In the genomic region with DNA sequence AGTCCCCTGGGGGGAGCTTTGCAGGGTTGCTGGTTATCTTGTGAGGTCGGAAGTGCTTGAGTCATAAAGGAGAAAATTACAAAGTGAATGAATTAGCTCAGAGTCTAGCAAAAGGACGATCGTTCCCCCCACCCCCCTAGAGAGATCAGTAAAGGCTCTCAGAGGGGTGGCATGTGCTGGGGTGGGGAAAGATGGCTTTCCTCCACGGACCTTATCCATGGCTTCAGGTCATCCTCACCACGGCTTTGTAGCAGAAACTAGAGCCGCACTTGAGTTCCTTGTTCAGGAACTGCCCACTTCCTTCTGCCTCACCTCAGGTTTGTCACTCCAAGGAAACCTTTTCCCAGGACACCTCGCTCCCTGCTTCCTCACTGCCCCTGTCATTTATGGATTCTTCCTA, we compare ENCODE assay signal across 8 mouse cellular contexts. TPM values are rescaled to one million over a fixed set of nuclear protein-coding genes. Genes with fewer than 3 reads are reported as not detected.
DNase-seq lines count a peak whose midpoint lies in the region; ATAC-seq lines count a peak whose summit lies in the region.

Gene Spcs2 (minus strand): TSS at position 101 of the 400 bp plus-strand sequence.

- no peak for DNase-seq in neural tube, embryonic 11.5 days (ENCODE audit: low spot score)
- DNase-seq in neural tube, embryonic 10.5 days (ENCODE audit: extremely low spot score, low spot score), result no peak
- no peak for DNase-seq in heart, postnatal 10 days
- DNase-seq in limb, embryonic 11.5 days (ENCODE audit: low spot score), result no peak
- DNase-seq in thymus, adult 18-20 months, result no peak
- DNase-seq in cerebellum, postnatal 36 days, result no peak

- intact Hi-C loops in heart, postnatal 10 days (cut with DNase I), result loop anchor here (5.0 kb wide), 1 partner anchor 36 kb away; the partner anchor contains the start of gene Neu3

- no peak for ATAC-seq in neural tube, embryonic 11.5 days (ENCODE audit: insufficient read depth, low FRiP score, low TSS enrichment)
- no peak for ATAC-seq in embryonic facial prominence, embryonic 15.5 days (ENCODE audit: insufficient number of reproducible peaks, low FRiP score, low TSS enrichment, low read depth)
- no peak for ATAC-seq in limb, embryonic 11.5 days (ENCODE audit: insufficient number of reproducible peaks, low FRiP score, low TSS enrichment, low read depth)
- no peak for ATAC-seq in neutrophil, adult 5-6 weeks (ENCODE audit: extremely low read depth, insufficient number of reproducible peaks, low FRiP score, poor library complexity, severe bottlenecking)

- H3K4me1 ChIP-seq in neural tube, embryonic 11.5 days (ENCODE audit: control insufficient read depth, insufficient read depth, low read length), result no peaks in the 10 kb centered on the region
- no peaks in the 10 kb centered on the region for H3K4me1 ChIP-seq in embryonic facial prominence, embryonic 15.5 days
- no peaks in the 10 kb centered on the region for H3K4me1 ChIP-seq in limb, embryonic 11.5 days (ENCODE audit: control insufficient read depth, insufficient read depth, low read length)

- no peaks in the 10 kb centered on the region for H3K36me3 ChIP-seq in neural tube, embryonic 11.5 days (ENCODE audit: control insufficient read depth, insufficient read depth, low read length)
- H3K36me3 ChIP-seq in embryonic facial prominence, embryonic 15.5 days, result no peaks in the 10 kb centered on the region
- H3K36me3 ChIP-seq in limb, embryonic 11.5 days (ENCODE audit: control insufficient read depth, insufficient read depth, low read length), result no peaks in the 10 kb centered on the region

- no peaks in the 10 kb centered on the region for H3K9me3 ChIP-seq in neural tube, embryonic 11.5 days (ENCODE audit: control insufficient read depth, low read length)
- H3K9me3 ChIP-seq in embryonic facial prominence, embryonic 15.5 days (replicated peaks), result no peaks in the 10 kb centered on the region
- H3K9me3 ChIP-seq in limb, embryonic 11.5 days (ENCODE audit: control insufficient read depth, low read length), result no peaks in the 10 kb centered on the region

- H3K4me3 ChIP-seq in neural tube, embryonic 11.5 days (ENCODE audit: low read depth, low read length), result no peak within 1 kb of the TSS
- no peak within 1 kb of the TSS for H3K4me3 ChIP-seq in embryonic facial prominence, embryonic 15.5 days (replicated peaks)
- no peak within 1 kb of the TSS for H3K4me3 ChIP-seq in limb, embryonic 11.5 days (ENCODE audit: low read depth, low read length)

- H3K27me3 ChIP-seq in neural tube, embryonic 11.5 days (ENCODE audit: control insufficient read depth, insufficient read depth, low read length), result no peaks in the 10 kb centered on the region
- no peaks in the 10 kb centered on the region for H3K27me3 ChIP-seq in embryonic facial prominence, embryonic 15.5 days
- no peaks in the 10 kb centered on the region for H3K27me3 ChIP-seq in limb, embryonic 11.5 days (ENCODE audit: control insufficient read depth, insufficient read depth, low read length)

- H3K9ac ChIP-seq in neural tube, embryonic 11.5 days (ENCODE audit: low read length), result no peak within 1 kb of the TSS
- no peak within 1 kb of the TSS for H3K9ac ChIP-seq in embryonic facial prominence, embryonic 15.5 days
- no peak within 1 kb of the TSS for H3K9ac ChIP-seq in limb, embryonic 11.5 days (ENCODE audit: low read length)

- no peak within 1 kb of the TSS for H3K4me2 ChIP-seq in neural tube, embryonic 11.5 days (ENCODE audit: low read depth)
- no peak within 1 kb of the TSS for H3K4me2 ChIP-seq in embryonic facial prominence, embryonic 15.5 days (replicated peaks)
- no peak within 1 kb of the TSS for H3K4me2 ChIP-seq in limb, embryonic 11.5 days (ENCODE audit: low read depth, severe bottlenecking)

- H3K27ac ChIP-seq in neural tube, embryonic 11.5 days (ENCODE audit: low read depth, low read length), result no peak within 1 kb of the TSS
- H3K27ac ChIP-seq in embryonic facial prominence, embryonic 15.5 days (replicated peaks), result no peak within 1 kb of the TSS
- H3K27ac ChIP-seq in limb, embryonic 11.5 days (replicated peaks; ENCODE audit: low read depth, low read length), result no peak within 1 kb of the TSS

- 40% methylated on average over 7 of the region's 7 CpGs for WGBS in neural tube, embryonic 11.5 days
- 47% methylated on average over 7 of the region's 7 CpGs for WGBS in embryonic facial prominence, embryonic 15.5 days
- 43% methylated on average over 7 of the region's 7 CpGs for WGBS in limb, embryonic 11.5 days

RNA-seq across cellular contexts. Expression of gene Spcs2, which starts in this region (rescaled TPM):
- polyA plus RNA-seq in neural tube, embryonic 11.5 days (2014; fragmentation: Nextera tagmentation; extraction: Ambion mirVana), result 345 and 366 TPM in 2 replicates
- polyA plus RNA-seq in embryonic facial prominence, embryonic 15.5 days (2015; fragmentation: Nextera tagmentation; extraction: Ambion mirVana), result 315 and 334 TPM in 2 replicates
- 10 to 100 TPM; 49.7 to 66.5 TPM for total RNA-seq in heart, postnatal 10 days (2021)
- polyA plus RNA-seq in limb, embryonic 11.5 days (2014; fragmentation: Nextera tagmentation; extraction: Ambion mirVana), result 345 and 352 TPM in 2 replicates
- total RNA-seq in neutrophil, adult 5-6 weeks (2017), result 70.7 and 76.8 TPM in 2 replicates
